Mouse (Mus musculus): ENCODE results near the gene Kcnj6. TPM values are rescaled to one million over a fixed set of nuclear protein-coding genes. Genes with fewer than 3 reads are reported as not detected.
A peak's percentile ranks its signal among the peaks of the same experiment; 100 is the strongest.

The Kcnj6 gene
- under 1 TPM; 0.53 to 0.73 TPM for total RNA-seq (2021)
- long read RNA-seq, experiment 1, partial matches to known transcripts: 0 of 1 reads
- long read RNA-seq, experiment 1, other reads (novel, unspliced or antisense): 1 of 1 reads
- long read RNA-seq, experiment 2: 0 reads

DNA sequence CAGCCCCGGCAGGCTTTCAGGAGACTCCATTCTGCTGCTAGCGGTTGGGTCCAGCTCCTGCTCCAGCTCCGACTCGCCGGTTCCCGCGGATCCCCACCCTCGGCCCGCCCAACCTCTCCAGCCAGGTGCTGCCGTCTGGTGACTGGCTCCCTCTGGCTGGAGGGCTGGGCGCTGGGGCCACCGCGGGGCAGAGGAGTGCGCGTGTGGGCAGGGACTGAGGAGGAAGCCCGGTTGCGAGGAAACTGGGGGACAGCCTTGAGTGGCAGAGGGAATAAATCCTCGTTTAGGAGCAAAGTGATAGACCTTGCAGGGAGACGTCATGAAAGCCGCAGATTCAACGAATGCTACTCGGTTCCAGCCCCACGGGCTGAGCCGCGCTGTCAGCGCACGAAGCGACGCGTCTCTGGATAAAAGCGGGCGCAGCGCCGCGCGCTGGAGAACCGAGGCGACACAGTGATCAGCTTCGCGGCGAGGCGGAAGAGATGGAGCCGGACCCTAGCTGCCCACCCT lies at the start of gene Kcnj6:
Gene Kcnj6, minus strand, starts transcription at position 362 of the 510 bp plus-strand sequence.
- DNase-seq: peak in 1 of 2 experiments; percentile 6

- DNase-seq: no peak
Observed at GRCm38 (mm10) chr16:95009937-95010336, 12.4 kb upstream of the Kcnj6 start.

DNA sequence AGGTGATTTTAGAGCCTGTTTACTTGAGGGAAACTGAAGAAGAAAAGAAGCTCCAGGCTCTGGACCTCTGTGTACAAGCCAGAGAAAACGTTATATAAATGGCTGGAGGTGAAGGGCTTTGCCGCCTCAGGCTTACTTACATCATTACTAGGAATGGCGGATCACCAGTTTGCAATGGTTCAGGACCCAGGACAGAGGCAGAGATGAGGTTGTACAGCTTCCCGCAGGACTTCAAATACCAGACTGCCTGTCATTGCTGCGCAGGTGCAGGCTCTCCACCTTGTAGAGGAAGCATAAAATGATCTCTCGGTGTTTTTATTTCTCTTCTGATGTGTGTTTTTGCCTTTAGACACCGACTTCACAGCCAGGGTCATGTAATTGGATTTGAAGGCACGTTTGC lies 7.1 kb upstream of the Kcnj6 start:
- DNase-seq: peak in 1 of 2 experiments; percentile 11

DNA sequence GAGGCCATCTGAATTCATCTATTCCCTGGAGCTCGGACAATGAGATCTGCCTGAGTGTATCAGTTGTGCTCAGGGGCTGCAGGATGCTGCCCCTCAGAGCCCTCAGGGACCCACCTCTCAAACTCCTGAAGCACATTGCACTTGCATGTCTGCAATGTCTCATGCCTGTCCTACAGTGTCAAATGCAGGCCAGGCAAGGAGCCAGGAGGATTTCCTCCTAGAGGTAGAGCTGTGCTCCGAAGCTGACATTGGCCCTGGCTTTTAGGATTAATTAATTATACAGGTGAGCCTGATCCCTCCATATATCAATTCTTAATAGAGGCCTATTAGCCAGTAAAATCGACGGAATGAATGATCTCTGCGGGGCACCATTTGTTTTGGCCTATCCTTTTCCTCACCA lies 2.0 kb upstream of the Kcnj6 start:
- no peak for DNase-seq

GRCm38 (mm10) chr16:94999019-94999418 lies 1.5 kb upstream of the Kcnj6 start:
- no peak for DNase-seq

DNA sequence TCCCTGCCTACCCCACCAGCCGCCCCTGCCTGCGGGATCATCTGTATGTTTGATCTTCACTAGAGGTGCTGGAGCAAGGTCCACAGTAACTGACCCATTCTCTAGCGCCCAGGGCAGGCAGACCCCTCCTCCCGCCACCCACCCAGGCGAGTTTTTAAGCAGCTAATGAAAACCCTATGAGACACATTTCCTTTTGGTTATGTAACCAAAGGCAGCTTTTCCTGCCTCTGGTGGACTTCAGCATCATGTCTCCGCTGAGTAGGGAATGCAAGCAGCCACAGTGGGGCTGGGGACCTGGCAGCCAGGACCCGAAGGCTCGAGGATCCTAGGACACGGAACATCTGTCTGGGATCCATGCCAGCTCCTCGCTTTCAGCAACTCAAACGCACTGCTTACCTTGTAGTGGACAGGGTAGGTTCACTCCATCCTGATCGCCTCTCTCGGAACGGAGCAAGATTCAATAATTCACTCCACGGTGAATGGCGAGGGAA lies 665 bp downstream of the Kcnj6 start:
- no peak for DNase-seq

DNA sequence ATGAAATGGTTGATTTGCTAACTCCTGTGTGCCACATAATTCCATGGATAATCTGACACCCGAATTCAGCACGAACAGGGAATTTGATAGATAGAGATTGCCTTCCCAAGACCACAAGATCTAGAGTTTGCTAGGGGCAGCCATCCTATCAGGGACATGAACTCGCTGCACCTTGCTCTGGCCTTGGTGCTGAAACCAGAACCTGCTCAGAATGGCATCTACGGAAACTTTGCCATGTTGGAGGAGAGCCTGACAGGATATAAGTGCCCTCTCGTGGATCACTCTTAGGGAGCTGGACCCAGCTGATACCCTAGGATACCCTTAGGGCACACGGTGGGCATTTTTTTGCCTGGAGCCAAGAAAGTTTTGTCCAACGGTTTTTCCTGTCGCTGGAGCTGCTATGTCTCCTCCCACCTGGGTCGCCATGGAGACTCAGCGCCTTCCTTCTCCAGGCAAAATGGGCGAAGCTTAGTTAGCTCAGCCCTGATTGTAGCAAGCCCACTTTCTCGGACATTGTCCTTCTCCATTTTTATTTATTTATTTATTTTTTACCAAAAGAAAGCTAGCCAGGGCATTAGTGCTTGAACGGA lies 1.9 kb downstream of the Kcnj6 start:
- peak; percentile 38 to 50 for DNase-seq

- no peak for DNase-seq
Observed at GRCm38 (mm10) chr16:94994924-94995323, 2.6 kb downstream of the Kcnj6 start.

GRCm38 (mm10) chr16:94994148-94994547 lies 3.4 kb downstream of the Kcnj6 start:
- no peak for DNase-seq

DNA sequence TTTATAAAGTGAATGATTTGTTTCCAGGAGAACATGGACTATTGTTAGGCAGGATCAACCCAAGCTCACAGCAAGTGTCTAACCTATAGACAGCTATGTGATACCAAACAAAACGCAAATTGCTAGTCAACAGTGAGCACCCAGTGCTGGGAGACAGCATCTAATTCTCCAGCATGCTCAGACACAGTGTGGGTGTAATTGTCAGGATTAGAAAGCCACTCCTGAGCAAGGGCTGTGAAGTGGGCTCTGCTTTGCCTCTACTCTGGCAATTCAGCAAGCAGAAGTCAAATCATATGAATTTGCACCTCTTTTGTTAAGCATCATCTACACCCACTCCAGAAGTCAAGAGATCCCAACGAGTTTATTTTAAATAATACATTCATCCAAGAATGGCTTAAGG lies 7.4 kb downstream of the Kcnj6 start:
- no peak for DNase-seq

DNA sequence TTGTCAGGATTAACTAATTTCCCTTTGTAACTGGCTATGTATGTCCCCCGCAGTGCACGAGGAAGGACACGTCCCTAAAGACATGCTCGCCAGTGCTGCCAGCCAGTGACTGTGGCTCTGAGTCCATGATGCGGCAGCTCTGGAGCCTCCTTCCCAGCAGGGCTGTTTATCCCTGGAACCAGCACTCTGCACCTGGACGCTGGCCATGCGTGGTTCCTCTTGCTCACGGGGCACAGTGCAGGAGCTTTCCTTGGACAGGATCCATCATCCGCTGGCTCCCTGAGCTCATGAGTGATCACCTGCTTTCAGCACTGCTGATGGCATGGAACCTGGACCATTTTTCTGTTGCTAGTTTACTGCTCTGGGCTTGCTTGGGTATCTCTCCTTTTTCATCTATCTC lies 10.8 kb downstream of the Kcnj6 start:
- no peak for DNase-seq

GRCm38 (mm10) chr16:94984263-94984662 lies 13.2 kb downstream of the Kcnj6 start:
- DNase-seq: no peak

DNA sequence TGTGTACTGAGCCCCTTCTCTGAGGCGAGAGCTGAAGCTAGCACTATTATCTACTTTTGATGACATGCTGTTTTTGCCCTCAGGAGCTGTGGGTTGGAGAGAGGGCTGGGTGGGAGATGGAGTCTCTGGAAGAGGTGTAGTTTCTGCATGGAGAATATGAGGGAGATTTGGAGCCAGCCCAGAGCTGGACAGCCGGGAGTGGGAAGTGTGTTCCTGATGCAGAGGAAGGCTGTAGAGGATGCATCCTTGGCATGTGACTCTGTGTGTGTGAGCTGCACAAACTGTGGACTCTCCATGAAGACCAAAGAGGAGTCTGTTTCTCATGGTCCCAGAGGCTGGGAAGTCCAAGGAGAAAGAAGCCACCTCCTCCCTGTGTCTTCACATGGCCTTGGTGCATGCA lies 17.1 kb downstream of the Kcnj6 start:
- DNase-seq: no peak

DNA sequence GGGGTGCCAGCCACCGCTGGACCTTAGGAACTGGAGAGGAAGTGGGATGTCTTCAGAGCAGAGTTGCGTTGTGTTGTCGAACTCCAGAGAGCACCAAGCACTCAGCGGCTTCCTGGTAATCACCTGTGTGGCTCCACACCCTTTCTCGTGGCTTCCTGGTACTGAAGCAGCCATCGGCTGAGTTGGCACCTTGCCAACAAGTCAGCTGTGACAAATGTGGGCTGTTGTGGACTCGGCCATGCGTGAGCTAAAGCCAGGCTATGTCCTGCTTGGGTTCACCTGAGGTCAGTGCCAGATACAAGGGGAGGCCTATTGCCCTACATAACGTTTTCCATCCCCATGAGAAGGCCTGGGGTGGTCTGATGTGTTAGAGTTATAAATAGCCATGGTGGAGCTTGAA lies 18.0 kb downstream of the Kcnj6 start:
- no peak for DNase-seq

DNA sequence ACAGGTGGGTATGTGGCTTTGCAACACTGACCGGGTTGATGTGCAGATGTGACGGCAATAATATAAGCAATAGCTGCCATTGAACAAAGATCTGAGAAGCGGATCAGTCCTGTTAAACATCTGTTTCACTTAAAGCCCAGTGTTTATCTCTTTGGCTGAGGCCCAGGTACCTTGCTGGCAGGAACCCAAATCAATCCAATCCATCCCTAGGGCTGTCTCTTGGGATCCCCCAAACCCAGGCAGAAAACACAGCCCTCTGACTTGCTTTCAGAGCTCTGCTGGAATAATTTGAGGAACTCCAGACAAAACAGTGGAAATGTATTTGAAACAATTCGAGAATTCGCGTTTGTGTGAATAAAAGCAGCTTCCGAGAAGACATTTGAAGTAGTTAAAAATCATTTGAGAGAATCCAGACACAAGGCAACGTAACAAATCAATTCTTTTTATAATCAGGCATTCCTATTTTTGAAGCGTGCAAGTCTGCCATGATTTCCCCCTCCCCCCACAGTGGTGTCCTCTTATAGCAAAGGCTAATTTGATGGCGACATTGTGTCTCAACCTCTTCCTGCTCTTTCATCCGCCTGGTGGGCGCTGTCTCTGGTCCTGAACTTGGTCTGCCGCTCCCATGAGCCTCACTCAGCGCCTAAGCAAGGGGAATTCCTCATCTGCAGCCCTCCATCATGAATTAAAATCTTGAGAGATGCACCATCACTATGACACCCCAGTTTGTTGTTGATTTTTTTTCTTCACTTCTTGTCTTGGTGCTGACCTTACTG lies 25.2 kb downstream of the Kcnj6 start:
- peak; percentile 43 to 48 for DNase-seq

DNA sequence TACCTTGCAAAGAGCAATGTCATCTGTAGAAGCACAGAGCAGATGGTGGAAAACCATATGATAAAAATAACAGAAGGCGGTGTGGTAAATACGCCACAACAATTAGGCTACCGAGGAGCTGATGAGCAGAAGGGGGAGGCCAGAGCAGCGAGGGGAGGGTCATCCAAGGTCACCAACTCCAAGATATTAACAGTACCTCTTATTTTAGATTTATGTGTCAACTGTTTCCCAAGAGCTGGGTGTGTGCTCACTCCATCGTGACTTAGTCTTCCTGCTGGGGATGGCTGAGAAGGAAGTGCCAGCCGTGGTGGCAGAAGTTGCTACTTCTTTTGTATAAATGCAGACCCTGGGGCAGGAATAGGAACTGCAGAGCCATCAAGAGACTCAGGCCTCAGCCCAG lies 28.6 kb downstream of the Kcnj6 start:
- DNase-seq: no peak

GRCm38 (mm10) chr16:94968472-94968871 lies 29.0 kb downstream of the Kcnj6 start:
- no peak for DNase-seq

DNA sequence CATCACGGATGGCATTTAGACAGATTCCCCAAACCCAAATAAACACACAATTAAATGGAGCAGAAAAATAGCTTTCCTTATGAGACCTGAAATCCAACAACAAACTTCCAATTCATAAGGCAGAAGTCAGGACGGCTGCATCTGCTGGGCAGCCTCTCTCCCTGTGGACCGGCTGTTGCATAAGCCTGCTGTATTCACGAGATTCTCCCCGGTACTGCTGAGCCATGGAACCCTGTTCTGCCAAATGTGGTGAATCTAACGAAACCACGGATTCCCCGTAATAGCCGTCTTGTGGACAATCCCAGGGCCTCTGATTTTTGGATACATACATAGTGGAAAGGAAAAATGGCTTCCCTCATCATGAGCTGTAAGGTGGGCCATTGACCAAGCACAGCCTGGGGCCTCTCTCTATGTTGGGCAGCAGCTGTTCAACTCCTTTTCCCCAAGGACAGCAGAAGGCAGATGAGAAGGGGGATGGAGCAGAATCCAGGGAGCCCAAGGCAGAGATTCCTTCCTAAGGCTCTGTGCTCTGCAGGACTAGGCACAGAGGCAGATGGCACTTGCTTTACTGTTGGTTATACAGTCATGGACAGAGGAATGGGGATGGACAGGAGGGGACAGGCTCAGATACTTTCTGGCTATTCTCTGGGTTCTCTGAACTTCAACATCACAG lies 40.2 kb downstream of the Kcnj6 start:
- no peak for DNase-seq

DNA sequence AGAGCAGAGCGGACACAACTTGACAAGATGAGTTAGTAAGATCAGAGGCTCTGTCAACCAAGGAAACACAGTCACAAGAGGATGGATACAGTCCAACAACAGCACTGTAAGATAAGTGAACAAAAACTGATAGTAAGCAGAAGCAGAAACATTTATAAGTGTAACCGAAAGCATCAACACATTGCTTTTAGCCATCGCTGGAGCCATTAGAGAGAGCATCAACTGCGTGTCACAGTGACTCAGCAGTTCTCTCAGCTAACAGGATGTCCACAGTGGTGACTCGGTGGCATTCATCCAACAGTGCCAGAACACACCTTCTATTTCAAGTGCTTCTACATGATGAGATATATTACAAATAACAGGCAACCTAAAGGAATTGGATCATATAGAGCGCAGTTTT lies 41.1 kb downstream of the Kcnj6 start:
- no peak for DNase-seq

GRCm38 (mm10) chr16:94953294-94953693 lies 44.2 kb downstream of the Kcnj6 start:
- no peak for DNase-seq

- no peak for DNase-seq
Observed at GRCm38 (mm10) chr16:94949172-94949571, 48.3 kb downstream of the Kcnj6 start.

- no peak for DNase-seq
Observed at GRCm38 (mm10) chr16:94946848-94947247, 50.7 kb downstream of the Kcnj6 start.

- DNase-seq: no peak
Observed at GRCm38 (mm10) chr16:94932702-94933101, 64.8 kb downstream of the Kcnj6 start.
